8 mouse cellular contexts compared by ENCODE assay signal in genomic region chr5:52360286-52361049, GRCm38 (mm10). TPM values are rescaled to one million over a fixed set of nuclear protein-coding genes. Genes with fewer than 3 reads are reported as not detected.
A peak's percentile ranks its signal among the peaks of the same experiment; 100 is the strongest.
DNase-seq lines count a peak whose midpoint lies in the region; ATAC-seq and TF ChIP-seq lines count a peak whose summit lies in the region.

No protein-coding gene starts in this region.

- H3K9ac ChIP-seq in heart, embryonic 12.5 days = no peak overlapping the region; the same call in 1 of the 2 replicates
- H3K9ac ChIP-seq in kidney, embryonic 16.5 days (replicated peaks; ENCODE audit: low read length) = no peak overlapping the region
- H3K9ac ChIP-seq in midbrain, embryonic 15.5 days = no peak overlapping the region

- no peaks in the 10 kb centered on the region for H3K36me3 ChIP-seq in heart, embryonic 12.5 days
- no peaks in the 10 kb centered on the region for H3K36me3 ChIP-seq in kidney, embryonic 16.5 days (ENCODE audit: insufficient read depth, low read length)
- H3K36me3 ChIP-seq in midbrain, embryonic 15.5 days (replicated peaks) = no peaks in the 10 kb centered on the region

- 57% methylated on average over 21 of the region's 21 CpGs for WGBS in heart, embryonic 12.5 days
- WGBS in kidney, embryonic 16.5 days = 66% methylated on average over 21 of the region's 21 CpGs
- 55% methylated on average over 21 of the region's 21 CpGs for WGBS in midbrain, embryonic 15.5 days

- no peaks in the 10 kb centered on the region for H3K27me3 ChIP-seq in heart, embryonic 12.5 days (replicated peaks)
- no peaks in the 10 kb centered on the region for H3K27me3 ChIP-seq in kidney, embryonic 16.5 days (ENCODE audit: insufficient read depth, low read length)
- peaks cover 4% of the 10 kb centered on the region; the same call in 1 of the 2 replicates for H3K27me3 ChIP-seq in midbrain, embryonic 15.5 days (replicated peaks)

- no peak overlapping the region for H3K27ac ChIP-seq in heart, embryonic 12.5 days (ENCODE audit: poor library complexity, severe bottlenecking)
- peak overlapping the region; percentile 61 for H3K27ac ChIP-seq in kidney, embryonic 16.5 days (ENCODE audit: low read length)
- H3K27ac ChIP-seq in midbrain, embryonic 15.5 days = no peak overlapping the region
- no peak overlapping the region for H3K27ac ChIP-seq in left cerebral cortex, adult 2 months

- no peaks in the 10 kb centered on the region for H3K9me3 ChIP-seq in heart, embryonic 12.5 days (replicated peaks)
- no peaks in the 10 kb centered on the region for H3K9me3 ChIP-seq in kidney, embryonic 16.5 days (ENCODE audit: low read length)
- no peaks in the 10 kb centered on the region for H3K9me3 ChIP-seq in midbrain, embryonic 15.5 days

- intact Hi-C loops in heart, postnatal 10 days (cut with DNase I) = no loop called here
- intact Hi-C loops in left cerebral cortex, adult 2 months (cut with DNase I) = no loop called here

- no peak for DNase-seq in heart, postnatal 10 days
- DNase-seq in right cerebral cortex, postnatal 10 days (ENCODE audit: low spot score in 2 of 2) = no peak
- no peak for DNase-seq in left cerebral cortex, adult 2 months (ENCODE audit: extremely low spot score in 1 of 2, low spot score in 2 of 2)
- no peak for DNase-seq in layer of hippocampus, postnatal 36 days

- peaks cover 22% of the 10 kb centered on the region for H3K4me1 ChIP-seq in heart, embryonic 12.5 days (replicated peaks)
- H3K4me1 ChIP-seq in kidney, embryonic 16.5 days (ENCODE audit: insufficient read depth, low read length) = peaks cover 25% of the 10 kb centered on the region
- H3K4me1 ChIP-seq in midbrain, embryonic 15.5 days = peaks cover 9% of the 10 kb centered on the region; the same call in 1 of the 2 replicates

- peak overlapping the region; percentile 25; the same call in 1 of the 2 replicates for H3K4me2 ChIP-seq in heart, embryonic 12.5 days
- no peak overlapping the region for H3K4me2 ChIP-seq in kidney, embryonic 16.5 days (replicated peaks; ENCODE audit: low read depth, low read length)
- H3K4me2 ChIP-seq in midbrain, embryonic 15.5 days = peak overlapping the region; percentile 14

- ATAC-seq in heart, embryonic 12.5 days (ENCODE audit: insufficient number of reproducible peaks, low FRiP score) = no peak
- ATAC-seq in granulocyte monocyte progenitor cell, adult 5-6 weeks (replicated peaks; ENCODE audit: poor library complexity, severe bottlenecking) = 0 out of 2 replicates have a peak, but pooled peaks have one; percentile 15
- ATAC-seq in kidney, embryonic 16.5 days (ENCODE audit: low FRiP score, low TSS enrichment) = peak; percentile 43; the same call in 1 of the 2 replicates
- 0 out of 2 replicates have a peak, but pooled peaks have one; percentile 59 for ATAC-seq in midbrain, embryonic 15.5 days (replicated peaks)

- TF ChIP-seq CTCF in left cerebral cortex, adult 2 months (IDR thresholded peaks at IDR 0.05) = no peak

- H3K4me3 ChIP-seq in heart, embryonic 12.5 days = no peak overlapping the region
- H3K4me3 ChIP-seq in kidney, embryonic 16.5 days (ENCODE audit: low read length) = no peak overlapping the region
- no peak overlapping the region for H3K4me3 ChIP-seq in midbrain, embryonic 15.5 days
- no peak overlapping the region for H3K4me3 ChIP-seq in left cerebral cortex, adult 2 months

RNA-seq across cellular contexts. Expression of gene Sod3, which starts 3.1 kb away (rescaled TPM):
- 0.09 and 0.14 TPM in 2 replicates for polyA plus RNA-seq in heart, embryonic 12.5 days (2016; fragmentation: Nextera tagmentation; extraction: Ambion mirVana)
- total RNA-seq in heart, postnatal 10 days (2021) = 10 to 100 TPM in 1 of 2 experiments, 1 to 10 TPM in 1; 8.6 to 13.0 TPM
- total RNA-seq in granulocyte monocyte progenitor cell, adult 5-6 weeks (2014; fragmentation: Nextera tagmentation) = not detected in 2 replicates
- not detected in 2 replicates for total RNA-seq in granulocyte monocyte progenitor cell, adult 5-6 weeks (2017)
- 28.1 and 28.2 TPM in 2 replicates for polyA plus RNA-seq in kidney, embryonic 16.5 days (2015; fragmentation: Nextera tagmentation; extraction: Ambion mirVana)
- 2.0 and 2.1 TPM in 2 replicates for polyA plus RNA-seq in midbrain, embryonic 15.5 days (2015; fragmentation: Nextera tagmentation; extraction: Ambion mirVana)
- total RNA-seq in left cerebral cortex, adult 2 months (2021) = 1 to 10 TPM; 6.8 to 7.3 TPM
- total RNA-seq in layer of hippocampus, postnatal 36 days (2021) = 1 to 10 TPM; 4.8 to 5.7 TPM

Comparison
In these comparisons a context has a peak if more than half of its experiments do, and no peak if none do; other contexts are left out.
1. RNA of gene Sod3, which starts 3.1 kb away (total RNA-seq): 8.6 to 13.0 TPM in heart, postnatal 10 days, 6.8 to 7.3 TPM in left cerebral cortex, adult 2 months and 4.8 to 5.7 TPM in layer of hippocampus, postnatal 36 days; not detected in granulocyte monocyte progenitor cell, adult 5-6 weeks; every median in the first group is over 4 times any median in the second.